Mouse (Mus musculus) heart, adult 2 months (tissue): Measurements from ENCODE around the gene Syt2. TPM values are rescaled to one million over a fixed set of nuclear protein-coding genes. Genes with fewer than 3 reads are reported as not detected.

ENCODE experiments used
- DNase-seq, 2 experiments: peaks; one replicate each; pipeline ENCODE4 v3.0.0; 2021
- H3K27ac ChIP-seq: fragments of 200-600 bp; 2 replicates; pipeline ENCODE4 v1.8.1; 2022
- H3K27me3 ChIP-seq: fragments of 200-500 bp; 2 replicates; pipeline ENCODE4 v1.6.1; 2012; ENCODE audit warnings: mild to moderate bottlenecking, low read length, inconsistent platforms, mixed read lengths; ENCODE audit not compliant: control insufficient read depth, insufficient read depth
- H3K36me3 ChIP-seq: fragments of 200-500 bp; 2 replicates; pipeline ENCODE4 v1.6.1; 2012; ENCODE audit warnings: low read length, inconsistent platforms; ENCODE audit not compliant: control insufficient read depth, insufficient read depth
- H3K4me1 ChIP-seq: fragments of 200-500 bp; 2 replicates; pipeline ENCODE4 v1.6.1; 2011; ENCODE audit warnings: low read length; ENCODE audit not compliant: control insufficient read depth, insufficient read depth
- H3K4me3 ChIP-seq: fragments of 200-600 bp; 2 replicates; pipeline ENCODE4 v1.8.1; 2022
- H3K79me2 ChIP-seq: fragments of 200-500 bp; replicated peaks from 2 replicates; pipeline ENCODE4 v1.6.1; 2012; ENCODE audit warnings: mild to moderate bottlenecking, inconsistent platforms, low read length, moderate library complexity, mixed read lengths; ENCODE audit not compliant: control insufficient read depth, insufficient read depth
- H3K9ac ChIP-seq: fragments of 200-500 bp; 2 replicates; pipeline ENCODE4 v1.6.1; 2012; ENCODE audit warnings: low read depth, mild to moderate bottlenecking, control low read depth, inconsistent platforms, low read length, mixed read lengths
- CTCF ChIP-seq: fragments of 200-600 bp; IDR thresholded peaks from 2 replicates; pipeline ENCODE4 v1.8.1; 2022; ENCODE audit warnings: antibody characterized with exemption, mild to moderate bottlenecking, moderate library complexity
- EP300 ChIP-seq: fragments of 200-500 bp; IDR thresholded peaks from 2 replicates; pipeline ENCODE4 v1.6.1; 2011; ENCODE audit warnings: low read depth, low read length, control low read depth; ENCODE audit not compliant: insufficient read depth
- POLR2A ChIP-seq: fragments of 200-500 bp; IDR thresholded peaks from 2 replicates; pipeline ENCODE4 v1.6.1; 2011; ENCODE audit warnings: mild to moderate bottlenecking, low read depth, low read length, control low read depth; ENCODE audit not compliant: insufficient read depth
- WGBS: fragments of 180-500 bp; shearing (Covaris S2); methylation state at CpG from one replicate; pipeline ENCODE4 v1.1.7; 2018; 5-methylcytosine and 5-hydroxymethylcytosine counted together
- intact Hi-C: fragments of 180-260 bp; cut with DNase I; formaldehyde crosslinking; loops from one replicate; pipeline ENCODE4 v1.15.1; 2025
- polyA plus RNA-seq: library from polyadenylated mRNA; depleted of rRNA; stranded (reverse); fragments of >200 nt; gene quantifications from 2 replicates; pipeline ENCODE4 v1.2.3, GENCODE M21; 2012
- total RNA-seq, 2 experiments: library from RNA; stranded (reverse); gene quantifications; 2 replicates each; pipeline ENCODE4 v1.2.3; 2021

Syt2 gene
- total and polyA plus RNA-seq, 3 experiments: 0.04 to 0.05 TPM; not detected in 1

GRCm38 (mm10) chr1:134629455-134629854 is 17.0 kb upstream of the Syt2 start:
- H3K9ac ChIP-seq: no peak overlapping the region
- 92% methylated on average over 10 of the region's 10 CpGs for WGBS
- H3K36me3 ChIP-seq: no peaks in the 10 kb centered on the region; the same call in 1 of the 2 replicates
- no peak for DNase-seq
- H3K27me3 ChIP-seq: no peaks in the 10 kb centered on the region
- no peaks in the 10 kb centered on the region for H3K79me2 ChIP-seq
- H3K4me3 ChIP-seq: no peak overlapping the region
- intact Hi-C loops: no loop called here
- no peaks in the 10 kb centered on the region for H3K4me1 ChIP-seq
- no peak overlapping the region for H3K27ac ChIP-seq
- TF ChIP-seq CTCF (no peak), POLR2A (no peak), EP300 (no peak)

GRCm38 (mm10) chr1:134634296-134634695 is 12.2 kb upstream of the Syt2 start:
- H3K4me1 ChIP-seq: no peaks in the 10 kb centered on the region
- no peak for DNase-seq
- TF ChIP-seq EP300 (no peak), CTCF (no peak)
- no peaks in the 10 kb centered on the region for H3K79me2 ChIP-seq
- intact Hi-C loops: loop anchor here (10.0 kb wide), 1 partner anchor 331 kb away; the partner anchor contains the start of gene Ube2t
- 75% methylated on average over 7 of the region's 7 CpGs for WGBS
- no peaks in the 10 kb centered on the region for H3K27me3 ChIP-seq
- no peaks in the 10 kb centered on the region for H3K36me3 ChIP-seq
- H3K4me3 ChIP-seq: no peak overlapping the region
- H3K9ac ChIP-seq: no peak overlapping the region
- H3K27ac ChIP-seq: no peak overlapping the region

GRCm38 (mm10) chr1:134636245-134636644 is 10.2 kb upstream of the Syt2 start:
- Histone ChIP-seq H3K36me3 (no peaks in the 10 kb centered on the region), H3K9ac (no peak overlapping the region), H3K27ac (no peak overlapping the region), H3K4me3 (no peak overlapping the region), H3K79me2 (no peaks in the 10 kb centered on the region), H3K4me1 (no peaks in the 10 kb centered on the region), H3K27me3 (no peaks in the 10 kb centered on the region)
- WGBS: 69% methylated on average over 3 of the region's 3 CpGs
- intact Hi-C loops: loop anchor here (5.0 to 10.0 kb wide), 3 partner anchors 191 to 329 kb away; partner anchors contain the start of gene Ube2t
- TF ChIP-seq POLR2A: no peak
- no peak for TF ChIP-seq EP300
- no peak for TF ChIP-seq CTCF
- no peak for DNase-seq

- Histone ChIP-seq H3K27ac (no peak overlapping the region), H3K36me3 (no peaks in the 10 kb centered on the region), H3K79me2 (no peaks in the 10 kb centered on the region), H3K4me1 (no peaks in the 10 kb centered on the region), H3K4me3 (no peak overlapping the region), H3K27me3 (no peaks in the 10 kb centered on the region), H3K9ac (no peak overlapping the region)
- peak; percentile 67 for TF ChIP-seq CTCF
- no peak for TF ChIP-seq EP300
- no peak for TF ChIP-seq POLR2A
- no peak for DNase-seq
- intact Hi-C loops: loop anchor here (5.0 to 10.0 kb wide), 3 partner anchors 191 to 328 kb away; partner anchors contain the start of gene Ube2t
- WGBS: 12% methylated on average over 3 of the region's 3 CpGs
Measured at GRCm38 (mm10) chr1:134636684-134637083, 9.8 kb upstream of the Syt2 start.

- Histone ChIP-seq H3K4me1 (no peaks in the 10 kb centered on the region), H3K4me3 (no peak overlapping the region), H3K9ac (no peak overlapping the region), H3K79me2 (no peaks in the 10 kb centered on the region), H3K36me3 (no peaks in the 10 kb centered on the region), H3K27me3 (no peaks in the 10 kb centered on the region), H3K27ac (no peak overlapping the region)
- no peak for TF ChIP-seq EP300
- TF ChIP-seq POLR2A: no peak
- no peak for TF ChIP-seq CTCF
- DNase-seq: no peak
- intact Hi-C loops: loop anchor here (5.0 to 10.0 kb wide), 3 partner anchors 189 to 327 kb away; partner anchors contain the start of gene Ube2t
- WGBS: 18% methylated on average over 3 of the region's 3 CpGs
Measured at GRCm38 (mm10) chr1:134638041-134638440, 8.4 kb upstream of the Syt2 start.

- Histone ChIP-seq H3K9ac (no peak overlapping the region), H3K27ac (no peak overlapping the region), H3K79me2 (no peaks in the 10 kb centered on the region), H3K27me3 (no peaks in the 10 kb centered on the region), H3K4me3 (no peak overlapping the region), H3K4me1 (no peaks in the 10 kb centered on the region), H3K36me3 (no peaks in the 10 kb centered on the region)
- DNase-seq: peak; percentile 24 to 33
- TF ChIP-seq CTCF: peak; percentile 63
- TF ChIP-seq EP300: no peak
- WGBS: 27% methylated on average over 7 of the region's 7 CpGs
- intact Hi-C loops: loop anchor here (5.0 to 10.0 kb wide), 3 partner anchors 189 to 326 kb away; partner anchors contain the start of gene Ube2t
Measured at GRCm38 (mm10) chr1:134638522-134638921, 8.0 kb upstream of the Syt2 start.
